Mouse (Mus musculus) urinary bladder, postnatal 4 days (tissue): ENCODE measurements around the gene Nprl3.
"Not testable (repeated sequence)": the region's sequence is repeated elsewhere in the genome, so short reads cannot be mapped to it uniquely, and the experiment has no call there.

Experiments used
- DNase-seq, 2 experiments: peaks; one replicate each; pipeline ENCODE4 v3.0.0; 2021 to 2022; ENCODE audit warnings: low spot score in 2 of 2

Gene Nprl3

DNA sequence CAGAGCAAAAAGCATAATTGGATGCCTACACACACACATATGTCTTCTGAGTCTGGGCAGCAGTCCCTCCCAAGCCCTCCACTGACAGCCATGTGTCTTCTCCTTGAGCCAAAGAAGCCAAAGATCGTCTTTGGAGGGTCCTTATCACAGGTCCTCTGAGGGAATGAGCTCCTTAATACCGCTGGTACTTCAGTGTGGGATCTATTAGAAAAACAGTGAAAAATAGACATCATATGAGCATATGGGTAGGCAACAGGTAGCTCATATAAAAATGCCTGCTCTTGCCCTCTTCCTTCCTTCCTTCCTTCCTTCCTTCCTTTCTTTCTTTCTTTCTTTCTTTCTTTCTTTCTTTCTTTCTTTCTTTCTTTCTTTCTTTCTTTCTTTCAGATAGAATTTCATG is 17.1 kb upstream of the Nprl3 start:
- not testable (repeated sequence) for DNase-seq

DNA sequence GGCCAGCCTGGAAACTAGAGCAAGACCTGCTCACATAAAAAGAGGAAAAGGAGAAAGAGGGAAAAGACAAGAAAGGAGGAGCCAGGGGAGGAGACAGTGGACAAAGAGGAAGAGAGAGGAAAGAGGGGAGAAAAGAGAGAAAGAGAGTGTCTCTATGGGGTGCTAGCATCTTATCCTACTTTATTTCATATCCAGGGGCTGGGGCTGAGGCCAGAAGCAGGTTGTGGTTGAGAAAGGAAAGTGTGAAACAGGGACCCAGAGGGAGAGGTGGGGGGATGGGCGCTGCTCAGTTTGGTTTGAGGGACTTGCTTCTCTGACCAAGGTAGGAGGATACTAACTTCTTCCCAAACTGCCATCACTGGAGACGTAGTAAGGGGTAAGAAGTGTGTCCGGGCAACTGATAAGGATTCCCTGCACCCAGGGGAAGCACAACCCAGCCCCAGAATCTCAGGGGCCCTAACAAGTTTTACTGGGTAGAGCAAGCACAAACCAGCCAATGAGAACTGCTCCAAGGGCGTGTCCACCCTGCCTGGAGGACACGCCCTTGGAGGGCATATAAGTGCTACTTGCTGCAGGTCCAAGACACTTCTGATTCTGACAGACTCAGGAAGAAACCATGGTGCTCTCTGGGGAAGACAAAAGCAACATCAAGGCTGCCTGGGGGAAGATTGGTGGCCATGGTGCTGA is 15.7 kb upstream of the Nprl3 start, which contains the start of gene Hba-a1:
Hba-a1 (plus strand) TSS at position 421 of the 687 bp plus-strand sequence.
- DNase-seq: not testable (repeated sequence)

DNA sequence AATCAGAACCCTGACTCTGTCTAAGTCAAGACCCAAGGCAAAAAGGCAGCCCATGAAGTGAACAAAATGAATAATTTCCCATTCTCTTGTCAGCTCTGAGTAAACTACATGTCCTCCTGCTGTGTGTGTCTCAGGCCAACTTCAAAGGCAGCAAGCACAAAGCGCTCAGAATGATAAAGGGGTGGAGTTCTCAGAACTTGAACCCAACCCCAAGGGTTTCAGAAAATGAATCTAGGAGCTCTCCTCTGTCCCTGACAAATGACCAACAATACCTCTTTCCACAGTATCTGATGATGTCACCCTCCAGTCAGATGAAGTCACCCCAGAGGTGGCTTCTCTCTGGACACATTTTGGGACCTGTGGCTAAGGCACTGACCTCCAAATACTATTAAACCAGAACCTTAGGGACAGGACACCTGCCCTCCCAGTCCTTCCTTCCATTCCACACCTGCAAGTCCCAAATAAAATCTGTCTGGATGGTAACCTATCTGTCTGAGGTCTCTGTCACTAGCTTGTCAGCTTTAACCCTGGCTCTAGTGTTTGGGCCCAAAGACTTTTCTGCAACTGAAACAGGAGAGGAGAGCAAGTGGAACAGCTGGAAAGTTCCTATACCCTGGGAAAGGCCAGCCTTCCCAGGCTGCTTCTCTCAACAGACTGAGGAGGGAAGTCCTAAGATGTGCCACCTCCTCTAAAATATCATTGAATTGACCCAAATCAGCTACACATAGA is 14.1 kb upstream of the Nprl3 start:
- DNase-seq: no peak

DNA sequence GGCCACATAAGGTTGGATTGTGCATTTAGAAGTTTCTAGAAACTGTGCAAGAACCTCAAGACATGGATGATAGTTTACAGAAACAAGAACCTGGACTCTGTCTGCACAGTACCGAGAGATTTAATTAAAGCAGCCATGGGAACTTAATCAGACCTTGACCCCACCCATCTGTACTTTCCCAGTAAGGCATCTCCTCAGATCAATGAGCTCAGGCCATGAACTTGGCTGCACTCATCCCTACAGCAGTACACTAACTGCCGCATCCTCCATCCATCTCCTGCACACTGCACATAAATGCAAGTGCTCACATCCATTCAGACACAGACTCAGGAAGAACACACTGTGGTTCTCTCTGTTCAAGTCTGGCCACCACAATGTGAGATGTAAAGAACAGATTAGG is 13.1 kb upstream of the Nprl3 start:
- no peak for DNase-seq

DNA sequence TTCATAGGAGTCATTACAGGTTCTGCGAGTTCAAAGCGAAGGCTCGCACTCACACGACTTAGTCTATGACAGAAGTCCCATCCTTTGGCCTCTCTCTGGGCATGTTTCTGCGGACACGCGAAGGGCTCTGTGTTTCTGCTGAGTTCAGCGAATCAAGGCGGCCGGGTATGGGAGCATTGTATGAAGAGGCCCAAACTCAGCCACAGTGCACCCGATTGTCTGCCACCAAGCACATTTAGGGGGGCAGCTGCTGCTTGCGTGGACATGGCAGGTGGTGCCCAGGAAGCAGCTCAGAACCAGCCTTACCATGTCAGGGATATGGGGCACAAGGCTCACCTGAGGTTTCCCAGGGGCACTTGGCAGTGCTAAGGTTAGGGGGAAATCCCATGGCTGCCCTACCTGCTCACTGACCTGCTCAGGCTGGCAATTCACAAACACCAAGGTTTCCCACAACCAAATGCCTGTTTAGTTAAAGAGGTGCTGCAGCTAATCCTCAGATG is 11.0 kb upstream of the Nprl3 start:
- DNase-seq: no peak

DNA sequence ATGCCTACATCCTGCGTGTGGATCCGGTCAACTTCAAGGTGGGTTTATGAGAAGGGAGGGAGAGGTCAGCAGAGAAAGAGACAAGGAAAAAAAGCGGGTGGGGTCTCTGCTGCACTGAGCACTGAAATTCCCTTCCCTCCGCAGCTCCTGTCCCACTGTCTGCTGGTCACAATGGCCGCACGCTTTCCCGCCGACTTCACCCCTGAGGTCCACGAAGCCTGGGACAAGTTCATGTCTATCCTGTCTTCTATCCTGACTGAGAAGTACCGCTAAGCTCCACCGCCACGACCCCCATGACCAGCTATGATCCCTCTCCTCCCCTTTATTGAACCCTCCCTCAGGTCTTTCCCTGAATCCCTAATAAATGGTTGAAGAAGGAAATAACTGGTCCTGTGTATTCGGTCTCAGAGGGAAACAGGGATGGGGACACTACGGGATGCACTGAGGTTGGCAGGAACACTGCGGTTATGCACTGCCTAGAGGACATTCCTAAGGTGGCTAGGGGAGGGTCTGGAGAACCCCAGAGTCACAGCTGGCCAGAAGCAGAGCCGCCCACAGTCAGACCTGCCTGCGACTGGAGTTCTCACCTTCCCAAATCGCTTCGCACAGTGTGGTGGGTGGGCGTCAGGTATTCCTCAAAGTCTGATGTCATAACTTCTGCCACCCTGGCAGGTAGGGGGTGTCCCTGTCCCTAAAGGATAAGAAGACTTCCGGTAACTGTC is 10.4 kb upstream of the Nprl3 start:
- no peak for DNase-seq

DNA sequence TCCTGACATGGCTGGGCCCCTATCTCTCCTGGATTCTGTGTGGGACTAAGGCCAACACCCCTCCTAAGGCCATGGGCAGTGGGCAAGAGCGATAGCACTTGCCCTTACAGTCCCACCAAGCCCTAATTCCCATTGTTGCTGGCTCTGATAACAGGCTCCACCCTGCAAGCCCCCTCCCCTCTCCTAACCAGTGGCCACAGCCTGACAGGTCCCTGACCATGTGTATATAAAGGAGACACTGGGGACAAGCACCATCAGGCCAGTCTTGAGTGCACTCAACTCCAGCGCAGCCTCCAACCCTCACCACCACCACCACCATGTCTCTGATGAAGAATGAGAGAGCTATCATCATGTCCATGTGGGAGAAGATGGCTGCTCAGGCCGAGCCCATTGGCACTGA is 8.8 kb upstream of the Nprl3 start, which contains the start of gene Hba-x:
Hba-x (plus strand) TSS at position 54 of the 400 bp plus-strand sequence.
- no peak for DNase-seq

DNA sequence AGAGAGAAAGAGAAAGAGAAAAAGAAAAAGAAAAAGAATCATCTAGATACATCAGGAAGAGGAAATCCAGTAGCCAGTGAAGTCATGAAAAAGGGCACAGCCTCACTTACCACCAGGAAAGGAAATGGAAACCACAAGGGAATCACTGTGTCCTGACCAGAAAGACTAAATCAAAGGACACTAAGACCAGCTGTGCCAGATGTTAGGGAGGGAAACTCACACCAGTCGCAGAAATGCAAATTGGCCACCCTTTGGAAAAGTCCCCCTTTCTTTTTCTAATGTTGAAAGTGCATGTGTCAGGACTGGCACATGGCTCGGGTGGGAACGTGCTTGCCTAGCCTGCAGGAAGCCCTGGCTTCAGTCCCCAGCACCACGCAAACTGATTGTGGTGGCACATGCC is 3.7 kb upstream of the Nprl3 start:
- no peak for DNase-seq

DNA sequence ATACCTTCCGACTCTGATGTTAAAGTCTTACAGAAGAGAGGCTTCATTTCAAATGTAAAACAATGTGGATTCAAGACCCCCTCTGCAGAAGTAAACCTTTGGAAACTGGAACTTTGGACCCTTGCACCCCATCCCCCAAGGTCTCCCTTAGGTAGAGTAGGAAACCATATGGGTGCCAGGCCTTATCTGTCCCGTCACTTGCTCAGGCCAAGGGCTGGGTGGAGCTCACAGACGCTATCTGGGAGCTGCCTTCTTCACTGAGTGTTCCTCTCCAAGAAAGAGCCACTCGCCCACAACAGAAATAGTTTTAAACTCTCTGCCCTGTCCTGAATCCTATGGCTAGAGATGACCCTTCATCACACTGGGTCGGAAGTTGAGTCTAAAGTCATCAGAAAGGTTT is 1.4 kb upstream of the Nprl3 start:
- DNase-seq: no peak

DNA sequence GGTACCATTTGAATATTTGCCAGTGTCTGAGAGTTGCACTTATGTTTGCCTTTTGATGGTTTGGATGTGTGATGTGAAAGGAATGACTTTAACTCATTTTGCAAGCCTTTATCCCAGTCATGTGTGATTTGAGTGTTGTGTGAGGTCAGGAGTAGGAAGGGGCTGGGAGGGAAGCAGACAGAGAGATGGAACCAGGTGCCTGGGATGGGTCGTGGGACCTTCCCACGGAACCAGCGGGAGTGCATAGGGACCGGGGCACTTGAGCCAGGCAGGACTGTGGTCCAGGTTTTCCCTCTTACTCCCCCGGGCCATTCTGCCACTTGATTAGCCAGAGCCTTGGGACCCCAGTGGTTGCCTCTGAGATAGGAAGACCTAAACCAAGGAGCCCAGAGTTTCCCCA is 457 bp upstream of the Nprl3 start:
- no peak for DNase-seq

DNA sequence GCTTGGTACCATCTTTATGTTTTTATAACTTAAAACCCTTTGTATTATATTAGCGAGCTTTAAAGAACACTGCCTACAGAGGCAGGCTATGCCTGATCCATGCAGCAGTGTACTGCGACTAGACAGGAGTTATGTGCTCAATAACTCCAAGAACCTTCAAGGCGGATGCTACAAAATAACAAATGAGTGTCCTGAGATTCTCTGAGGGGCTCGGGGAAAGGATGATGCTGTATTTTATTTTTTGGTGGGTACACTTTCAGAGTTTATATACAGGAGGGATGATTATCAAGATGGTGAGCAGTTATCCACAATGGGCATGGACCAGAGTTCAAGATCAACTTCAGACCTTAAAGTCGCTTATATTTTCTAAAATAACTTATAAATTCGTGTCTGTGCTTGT is 731 bp downstream of the Nprl3 start:
- no peak for DNase-seq

DNA sequence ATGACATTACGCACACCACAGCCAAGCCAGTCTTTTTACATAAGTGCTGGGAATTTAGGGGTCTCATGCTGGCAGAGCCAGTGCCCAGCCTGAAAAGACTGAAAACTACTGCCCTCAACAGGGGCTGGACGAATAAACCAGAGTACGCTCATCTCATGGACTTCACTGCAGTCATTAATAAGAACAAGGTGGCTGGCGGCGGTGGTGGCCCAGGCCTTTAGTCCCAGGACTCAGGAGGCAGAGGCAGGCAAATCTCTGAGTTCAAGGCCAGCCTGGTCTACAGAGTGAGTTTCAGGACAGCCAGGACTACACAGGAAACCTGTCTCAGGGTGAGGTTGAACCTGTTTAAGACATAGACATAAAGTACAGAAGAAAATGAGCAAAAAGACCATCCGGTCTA is 1.3 kb downstream of the Nprl3 start:
- DNase-seq: no peak

DNA sequence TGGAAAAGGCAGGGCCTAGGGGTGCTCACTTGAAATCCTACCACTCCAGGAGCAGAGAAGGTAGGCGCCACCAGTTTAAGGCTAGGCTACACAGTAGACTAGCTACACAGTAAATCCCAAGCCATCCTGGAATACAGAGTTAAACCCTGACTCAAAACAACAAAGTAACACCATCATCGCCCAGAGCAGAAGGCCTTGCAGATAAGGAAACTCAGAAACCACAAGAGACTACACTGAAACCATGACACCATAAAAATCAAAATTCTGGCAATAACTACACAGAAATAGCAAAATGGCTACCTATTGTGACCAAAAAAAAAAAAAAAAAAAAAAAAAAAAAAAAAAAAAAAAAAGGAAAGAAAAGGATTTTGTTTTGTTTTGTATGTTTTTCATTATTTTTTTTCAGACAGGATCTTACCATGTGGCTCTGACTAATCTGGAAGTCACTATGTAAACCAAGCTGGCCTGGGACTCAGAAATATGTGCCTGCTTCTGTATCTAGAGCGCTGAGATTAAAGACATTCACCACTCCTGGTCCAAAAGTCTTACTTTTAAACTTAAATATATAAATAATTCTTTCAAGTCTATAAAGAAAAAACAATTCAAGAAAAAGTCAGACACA is 2.3 kb downstream of the Nprl3 start:
- no peak for DNase-seq

DNA sequence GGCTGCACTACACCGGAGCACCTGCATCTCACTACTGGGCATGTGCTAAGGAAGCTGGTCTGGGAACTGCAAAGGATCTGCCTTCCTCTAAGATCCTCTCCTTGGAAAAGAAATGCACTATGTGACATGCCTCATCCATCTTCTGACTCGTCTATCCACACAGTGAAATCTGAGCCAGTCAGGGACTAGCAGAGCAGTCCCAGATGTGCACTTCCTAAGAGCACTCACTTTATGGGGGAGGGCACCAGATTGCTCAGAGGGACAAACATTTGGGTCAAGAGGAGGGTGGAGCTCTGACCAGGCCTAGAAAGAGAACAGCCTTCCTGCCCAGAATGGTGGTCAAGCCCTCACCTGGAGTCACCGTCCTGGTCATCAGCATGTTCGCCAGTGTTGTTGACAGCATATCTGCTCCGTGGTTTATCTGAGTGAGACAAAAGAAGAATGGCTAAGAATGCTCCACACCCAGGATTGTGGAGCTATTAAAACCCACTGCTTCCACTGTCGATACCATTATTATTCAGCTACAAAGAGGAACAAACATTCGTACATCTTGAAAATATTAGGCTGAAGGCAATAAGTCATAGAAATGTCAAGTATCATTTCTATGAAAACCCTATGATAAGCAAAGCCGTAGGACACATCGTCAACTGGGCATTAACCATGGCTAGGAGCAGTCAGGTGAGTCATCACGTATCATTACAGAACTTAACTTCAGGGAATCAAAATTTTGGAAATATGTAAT is 4.7 kb downstream of the Nprl3 start:
- no peak for DNase-seq

DNA sequence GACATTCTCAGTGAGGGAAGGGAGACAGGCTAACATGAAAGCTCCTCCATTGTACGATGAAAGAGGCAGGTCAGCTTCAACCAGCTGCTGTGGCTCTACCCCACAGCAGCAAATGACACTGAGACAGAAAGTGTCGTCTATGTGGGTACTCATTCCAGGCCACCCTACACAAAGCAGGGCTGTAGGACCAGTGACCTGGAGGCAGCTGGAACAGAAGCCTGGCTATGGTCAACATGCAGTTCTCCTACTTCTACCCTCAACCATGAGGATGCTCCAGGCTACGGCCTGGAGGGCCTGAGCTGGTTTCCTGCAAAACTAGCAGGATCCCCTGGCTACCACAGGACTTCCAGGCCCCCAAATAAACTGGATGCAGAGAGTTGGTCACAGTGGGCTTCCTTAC is 10.9 kb downstream of the Nprl3 start:
- DNase-seq: no peak

DNA sequence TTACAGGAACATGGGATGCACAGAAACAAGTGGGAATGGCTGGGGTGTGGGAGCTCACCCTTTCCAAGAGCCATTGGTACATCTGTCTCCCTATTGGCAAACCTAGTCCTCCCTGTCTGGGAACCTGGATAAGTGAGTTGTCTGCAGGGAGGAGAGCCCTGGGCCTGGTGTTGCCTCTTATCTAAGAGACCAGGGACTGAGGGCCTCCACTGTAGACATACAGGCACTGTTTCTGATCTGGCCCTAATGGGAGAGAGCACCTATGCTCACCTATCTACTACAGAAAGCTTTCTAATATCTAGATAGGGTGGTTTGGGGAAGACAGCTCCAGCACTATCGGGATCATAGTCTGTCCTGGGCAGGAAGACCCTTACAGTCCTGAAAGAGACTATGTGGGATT is 11.4 kb downstream of the Nprl3 start:
- DNase-seq: no peak

DNA sequence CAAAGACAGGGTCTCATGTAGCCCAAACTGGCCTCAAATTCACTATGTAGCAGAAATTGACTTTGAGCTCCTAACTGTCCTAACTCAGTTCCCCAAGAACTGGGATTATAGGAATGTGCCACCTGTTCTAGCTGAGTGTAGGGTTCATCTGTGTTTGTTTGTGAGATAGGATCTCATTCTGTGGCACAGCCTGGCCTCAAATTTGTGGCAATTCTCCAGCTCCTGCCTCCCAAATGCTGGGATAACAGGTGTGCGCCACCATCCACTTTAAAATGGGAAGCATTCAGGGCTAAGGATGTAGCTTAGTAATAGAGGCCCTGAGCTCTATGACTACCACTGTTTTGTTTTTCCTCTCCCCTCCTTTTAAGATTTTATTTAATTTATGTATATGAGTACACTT is 14.4 kb downstream of the Nprl3 start:
- no peak for DNase-seq

DNA sequence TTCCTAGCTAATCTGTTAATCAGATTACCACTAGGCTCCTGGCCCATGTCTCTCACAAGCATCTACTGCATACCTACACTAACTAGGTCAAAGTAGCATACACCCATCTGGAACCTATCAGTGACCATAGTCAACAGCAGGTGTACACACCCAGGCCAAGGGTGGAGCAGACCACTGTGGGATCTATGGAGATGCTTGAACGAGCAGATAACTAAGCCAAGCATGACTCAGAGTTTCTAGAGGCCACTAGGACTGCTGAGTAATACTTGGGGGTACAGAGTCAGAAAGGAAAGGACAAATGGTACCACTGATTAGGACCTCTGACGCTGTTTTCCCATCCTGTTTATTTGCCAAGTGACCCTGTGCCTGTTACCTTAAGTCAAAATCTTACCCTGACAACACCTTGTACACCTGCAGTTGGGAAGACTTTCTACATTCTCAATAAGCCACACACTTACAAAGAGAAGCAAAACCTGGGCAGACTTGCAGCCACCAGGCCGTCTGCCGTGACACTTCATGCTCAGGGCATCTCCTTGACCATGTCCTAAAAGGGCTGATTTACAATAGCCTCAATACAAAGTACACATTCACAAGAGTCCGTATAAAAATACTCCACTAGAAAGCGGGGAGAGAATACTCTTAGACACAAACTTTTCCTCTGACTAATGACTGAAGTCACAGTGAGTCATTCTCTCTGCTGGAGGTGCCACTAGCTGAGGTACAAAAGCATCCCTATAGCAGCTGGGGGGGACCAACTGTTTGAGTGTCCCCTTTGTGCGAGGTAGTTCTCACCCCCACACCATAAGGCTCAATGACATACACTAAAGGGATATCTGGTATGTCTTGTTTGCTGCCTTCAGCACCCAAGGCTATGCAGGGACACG is 16.4 kb downstream of the Nprl3 start:
- no peak for DNase-seq

DNA sequence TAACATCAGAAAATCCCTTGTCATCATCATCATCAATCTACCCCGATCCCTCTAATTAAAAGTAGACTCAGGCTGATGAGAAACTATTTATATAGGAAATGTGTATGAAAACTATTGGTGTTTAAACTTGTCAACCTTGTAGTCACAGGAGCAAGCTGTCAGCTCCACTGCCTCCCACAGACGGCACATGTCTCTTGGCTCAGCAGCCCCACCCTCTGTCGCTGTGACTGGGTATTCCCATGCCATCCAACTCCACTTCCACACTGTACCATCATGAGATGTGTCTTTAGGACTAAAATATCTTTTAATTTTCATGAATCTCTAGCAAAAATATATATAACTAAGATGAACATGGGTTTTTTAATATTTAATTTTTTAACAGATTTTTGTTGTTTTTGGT is 19.2 kb downstream of the Nprl3 start:
- no peak for DNase-seq

DNA sequence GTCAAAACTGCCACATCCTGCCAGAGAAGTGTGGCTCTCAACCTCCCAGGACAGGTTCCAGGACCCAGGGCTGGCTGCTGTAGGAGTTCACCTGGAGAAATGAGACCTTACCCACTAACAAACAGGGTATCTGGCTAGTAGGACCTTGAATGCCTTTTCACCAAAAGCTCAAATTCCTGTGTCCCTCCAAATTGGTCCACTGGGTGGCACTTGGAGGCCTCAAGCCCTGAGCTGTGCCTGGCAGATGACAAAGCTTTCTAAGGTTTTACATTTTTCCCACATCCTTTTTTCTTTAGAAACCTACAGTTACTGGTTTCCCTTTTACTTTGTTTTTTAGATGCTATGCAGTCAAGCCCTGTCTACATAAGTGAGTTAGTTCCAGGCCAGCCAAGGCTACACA is 20.4 kb downstream of the Nprl3 start:
- no peak for DNase-seq
